Mouse (Mus musculus) hindbrain, embryonic 13.5 days (tissue): ENCODE measurements around the gene Gpr1. TPM values are rescaled to one million over a fixed set of nuclear protein-coding genes. Genes with fewer than 3 reads are reported as not detected.
"Not testable (repeated sequence)": the region's sequence is repeated elsewhere in the genome, so short reads cannot be mapped to it uniquely, and the experiment has no call there.

Experiments used
- ATAC-seq: fragments of 200-750 bp; cut with Nextera tagmentation; 2 replicates; pipeline ENCODE4 v1.8.0; 2017; ENCODE audit warnings: moderate TSS enrichment; ENCODE audit not compliant: low FRiP score
- H3K27ac ChIP-seq: fragments of 300-500 bp; sonication (generic); 2 replicates; pipeline ENCODE4 v1.5.1; 2015; ENCODE audit warnings: inconsistent platforms, mild to moderate bottlenecking, moderate library complexity
- H3K27me3 ChIP-seq: fragments of 300-500 bp; sonication (generic); 2 replicates; pipeline ENCODE4 v1.6.1; 2015; ENCODE audit warnings: mild to moderate bottlenecking, inconsistent platforms
- H3K36me3 ChIP-seq: fragments of 300-500 bp; sonication (generic); 2 replicates; pipeline ENCODE4 v1.6.1; 2015; ENCODE audit warnings: mild to moderate bottlenecking, inconsistent platforms
- H3K4me1 ChIP-seq: fragments of 300-500 bp; sonication (generic); replicated peaks from 2 replicates; pipeline ENCODE4 v1.6.1; 2015; ENCODE audit warnings: inconsistent platforms
- H3K4me2 ChIP-seq: fragments of 300-500 bp; sonication (generic); 2 replicates; pipeline ENCODE4 v1.6.1; 2015; ENCODE audit warnings: inconsistent platforms, mild to moderate bottlenecking, moderate library complexity
- H3K4me3 ChIP-seq: fragments of 300-500 bp; sonication (generic); 2 replicates; pipeline ENCODE4 v1.5.1; 2015; ENCODE audit warnings: mild to moderate bottlenecking, inconsistent platforms
- H3K9ac ChIP-seq: fragments of 300-500 bp; sonication (generic); 2 replicates; pipeline ENCODE4 v1.6.1; 2015; ENCODE audit warnings: mild to moderate bottlenecking, inconsistent platforms
- H3K9me3 ChIP-seq: fragments of 300-500 bp; sonication (generic); 2 replicates; pipeline ENCODE4 v1.6.1; 2016; ENCODE audit warnings: inconsistent platforms
- WGBS: fragments of 180-500 bp; shearing (Covaris S2); methylation state at CpG from one replicate; pipeline ENCODE4 v1.1.7; 2015; 5-methylcytosine and 5-hydroxymethylcytosine counted together
- microRNA-seq: library from miRNA; unstranded; fragments of <30 nt; microRNA quantifications from one replicate; pipeline ENCODE4, GENCODE M21; 2016
- polyA plus RNA-seq: library from polyadenylated mRNA; unstranded; fragments of >200 nt; fragmentation: Nextera tagmentation; extraction: Ambion mirVana; gene quantifications from 2 replicates; pipeline ENCODE4 v1.2.1, GENCODE M21; 2015

Gene Gpr1
- polyA plus RNA-seq, 1 experiment from 2014 or later: 0.73 TPM

GRCm38 (mm10) chr1:63176259-63176603 is 38.1 kb downstream of the Gpr1 start:
- H3K4me2 ChIP-seq: peak overlapping the region; percentile 82
- peak overlapping the region; percentile 99 for H3K9ac ChIP-seq
- H3K27me3 ChIP-seq: no peaks in the 10 kb centered on the region
- H3K27ac ChIP-seq: peak overlapping the region; percentile 90
- no peaks in the 10 kb centered on the region for H3K9me3 ChIP-seq
- H3K4me1 ChIP-seq: peaks cover 29% of the 10 kb centered on the region
- peak overlapping the region; percentile 94 for H3K4me3 ChIP-seq
- peaks cover 29% of the 10 kb centered on the region for H3K36me3 ChIP-seq
- peak; percentile 54 for ATAC-seq
- 1% methylated on average over 14 of the region's 14 CpGs for WGBS

GRCm38 (mm10) chr1:63175853-63176252 is 38.5 kb downstream of the Gpr1 start:
- Histone ChIP-seq H3K4me1 (peaks cover 29% of the 10 kb centered on the region), H3K27me3 (no peaks in the 10 kb centered on the region), H3K9me3 (no peaks in the 10 kb centered on the region), H3K9ac (peak overlapping the region; percentile 99), H3K36me3 (peaks cover 32% of the 10 kb centered on the region), H3K4me3 (peak overlapping the region; percentile 94), H3K27ac (peak overlapping the region; percentile 90), H3K4me2 (peak overlapping the region; percentile 82)
- 13% methylated on average over 11 of the region's 11 CpGs for WGBS
- ATAC-seq: no peak

- H3K27me3 ChIP-seq: no peaks in the 10 kb centered on the region
- H3K36me3 ChIP-seq: peaks cover 67% of the 10 kb centered on the region
- H3K27ac ChIP-seq: no peak overlapping the region
- no peak overlapping the region for H3K4me2 ChIP-seq
- WGBS: 94% methylated on average over 2 of the region's 2 CpGs
- no peak for ATAC-seq
- H3K9ac ChIP-seq: no peak overlapping the region
- H3K4me1 ChIP-seq: no peaks in the 10 kb centered on the region
- H3K4me3 ChIP-seq: no peak overlapping the region
- no peaks in the 10 kb centered on the region for H3K9me3 ChIP-seq
Measured at GRCm38 (mm10) chr1:63168638-63169037, 45.7 kb downstream of the Gpr1 start.

GRCm38 (mm10) chr1:63140231-63140630 is 74.1 kb downstream of the Gpr1 start:
- Histone ChIP-seq H3K36me3 (peaks cover 55% of the 10 kb centered on the region), H3K9me3 (no peaks in the 10 kb centered on the region), H3K27me3 (no peaks in the 10 kb centered on the region), H3K4me3 (no peak overlapping the region), H3K4me2 (no peak overlapping the region), H3K9ac (no peak overlapping the region), H3K27ac (no peak overlapping the region), H3K4me1 (no peaks in the 10 kb centered on the region)
- no peak for ATAC-seq
- WGBS: 95% methylated on average over 13 of the region's 13 CpGs

- peaks cover 39% of the 10 kb centered on the region for H3K36me3 ChIP-seq
- ATAC-seq, H3K27ac ChIP-seq, H3K9ac ChIP-seq, H3K27me3 ChIP-seq, H3K4me1 ChIP-seq, H3K4me3 ChIP-seq, H3K9me3 ChIP-seq, H3K4me2 ChIP-seq: not testable (repeated sequence)
- WGBS: 90% methylated on average over 1 of the region's 1 CpGs
Measured at GRCm38 (mm10) chr1:63138586-63138985, 75.8 kb downstream of the Gpr1 start.

GRCm38 (mm10) chr1:63137971-63138370 is 76.4 kb downstream of the Gpr1 start:
- peaks cover 34% of the 10 kb centered on the region for H3K36me3 ChIP-seq
- ATAC-seq: no peak
- 78% methylated on average over 2 of the region's 2 CpGs for WGBS
- H3K27ac ChIP-seq: no peak overlapping the region
- H3K9ac ChIP-seq: no peak overlapping the region
- no peak overlapping the region for H3K4me2 ChIP-seq
- no peaks in the 10 kb centered on the region for H3K9me3 ChIP-seq
- H3K4me1 ChIP-seq: no peaks in the 10 kb centered on the region
- H3K27me3 ChIP-seq: no peaks in the 10 kb centered on the region
- H3K4me3 ChIP-seq: no peak overlapping the region

GRCm38 (mm10) chr1:63134530-63134929 is 79.8 kb downstream of the Gpr1 start:
- no peak overlapping the region for H3K4me3 ChIP-seq
- H3K9ac ChIP-seq: no peak overlapping the region
- H3K9me3 ChIP-seq: no peaks in the 10 kb centered on the region
- H3K4me2 ChIP-seq: no peak overlapping the region
- no peak overlapping the region for H3K27ac ChIP-seq
- 79% methylated on average over 3 of the region's 3 CpGs for WGBS
- ATAC-seq: no peak
- H3K4me1 ChIP-seq: peaks cover 4% of the 10 kb centered on the region; the same call in 1 of the 2 replicates
- H3K36me3 ChIP-seq: peaks cover 19% of the 10 kb centered on the region
- H3K27me3 ChIP-seq: no peaks in the 10 kb centered on the region

Small RNA genes lying within 50 kb of the gene (microRNA-seq; reads per million reads assigned to microRNA genes)
- not detected for gene Gm24557
- gene Gm27512: not detected

Other genes starting within 250 kb of the Gpr1 start
- gene Ino80d, start 99.9 kb downstream of the Gpr1 start, polyA plus RNA-seq: 11.2 and 11.3 TPM in 2 replicates
- gene Eef1b2, start 37.7 kb downstream of the Gpr1 start, polyA plus RNA-seq: 472 and 482 TPM in 2 replicates
- 139 and 141 TPM in 2 replicates for gene Ndufs1, start 37.7 kb downstream of the Gpr1 start, polyA plus RNA-seq
- 34.9 and 36.9 TPM in 2 replicates for gene Zdbf2, start 58.7 kb upstream of the Gpr1 start, polyA plus RNA-seq
- gene Adam23, start 231.3 kb upstream of the Gpr1 start, polyA plus RNA-seq: 12.0 and 13.3 TPM in 2 replicates